Mouse (Mus musculus) G1E-ER4 (cell line): Measurements from ENCODE around the gene Slc7a5. TPM values are rescaled to one million over a fixed set of nuclear protein-coding genes. Genes with fewer than 3 reads are reported as not detected.

Experiments
- GATA1 ChIP-seq: IDR thresholded peaks from one replicate; pipeline ENCODE4 v1.8.0; 2012; ENCODE audit warnings: low read length, inconsistent platforms
- polyA plus RNA-seq: library from polyadenylated mRNA; stranded (reverse); fragments of >175 nt; gene quantifications from 2 replicates; pipeline ENCODE4 v1.2.3, GENCODE M21; 2012

Gene Slc7a5
- polyA plus RNA-seq, 1 experiment: 68.8 TPM

DNA sequence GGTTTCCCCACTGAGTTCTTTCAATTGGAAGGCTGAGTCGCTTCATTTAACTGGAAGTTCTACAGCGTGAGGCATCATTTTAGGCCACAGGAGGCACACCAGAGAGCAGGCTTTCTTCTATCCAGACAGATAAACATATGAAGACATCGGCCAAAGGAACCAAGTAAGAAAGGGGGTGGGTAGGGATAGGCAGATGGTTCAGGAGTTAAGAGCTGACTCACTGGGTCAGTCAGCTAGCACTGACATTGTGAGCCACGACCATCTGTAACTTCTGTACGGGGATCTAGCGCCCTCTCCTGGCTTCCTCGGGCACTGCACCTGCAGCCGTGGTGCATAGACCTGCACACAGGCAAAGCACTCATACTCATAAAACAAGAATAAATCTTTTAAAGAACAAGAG, 66.3 kb downstream of the Slc7a5 start:
- TF ChIP-seq GATA1: no peak

DNA sequence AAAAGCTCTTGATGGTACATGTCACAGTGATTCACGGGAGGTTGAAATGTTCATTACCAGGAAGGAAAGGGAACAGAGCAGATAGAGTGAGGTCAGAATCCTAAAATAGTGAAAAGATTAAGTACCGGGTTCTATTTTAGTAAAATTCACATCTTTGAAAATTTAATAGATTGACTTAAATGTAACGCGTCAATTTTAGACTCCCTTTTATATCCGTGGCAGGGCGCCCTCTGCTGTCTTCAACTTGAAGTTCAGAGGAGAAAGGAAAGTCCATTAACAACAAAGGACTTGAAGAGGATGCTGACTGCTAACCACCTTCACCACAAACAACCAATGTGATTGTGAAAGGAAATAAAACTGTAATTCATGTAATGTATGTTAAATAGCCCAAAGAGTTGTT, 75.0 kb downstream of the Slc7a5 start:
- TF ChIP-seq GATA1: no peak

DNA sequence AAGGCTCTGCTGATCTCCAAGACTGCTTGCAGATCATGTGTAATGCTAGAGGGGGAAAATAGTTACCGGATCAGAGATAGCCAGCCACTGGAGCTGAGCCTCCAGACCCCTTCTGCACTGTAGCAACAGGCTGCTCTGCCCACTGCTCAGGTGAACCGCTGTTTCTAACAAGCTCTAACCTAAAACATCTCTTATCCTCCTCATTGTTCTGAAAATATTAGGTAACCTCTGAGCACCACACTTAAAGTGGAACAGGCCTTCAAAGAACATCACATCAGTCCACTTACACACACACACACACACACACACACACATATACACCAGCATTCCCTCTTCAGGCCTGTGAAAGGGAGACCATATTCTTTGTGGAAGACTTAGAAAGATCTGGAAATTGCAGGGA, 75.4 kb downstream of the Slc7a5 start:
- TF ChIP-seq GATA1: no peak

Other genes with a start within 250 kb of the Slc7a5 start
- gene Jph3, start 178.1 kb downstream of the Slc7a5 start, polyA plus RNA-seq: not detected in 2 replicates
- gene Klhdc4, start 78.1 kb downstream of the Slc7a5 start, polyA plus RNA-seq: 32.7 and 42.5 TPM in 2 replicates
- gene Car5a, start 37.2 kb upstream of the Slc7a5 start, polyA plus RNA-seq: 0.85 and 1.0 TPM in 2 replicates
- gene Banp, start 42.1 kb upstream of the Slc7a5 start, polyA plus RNA-seq: 83.4 and 86.6 TPM in 2 replicates